Mouse (Mus musculus): ENCODE results near the gene Olfr374.

Gene Olfr374

GRCm38 (mm10) chr8:72135446-72136301, 28.8 kb downstream of the Olfr374 start:
- DNase-seq (ENCODE audit: low spot score), result peak; percentile 60

- peak; percentile 90 for DNase-seq (ENCODE audit: low spot score)
Measured at GRCm38 (mm10) chr8:72136302-72136978, 29.6 kb downstream of the Olfr374 start.

- DNase-seq (ENCODE audit: low spot score), result no peak
Measured at GRCm38 (mm10) chr8:72137431-72137830, 30.6 kb downstream of the Olfr374 start.

GRCm38 (mm10) chr8:72138456-72138855, 31.6 kb downstream of the Olfr374 start:
- DNase-seq (ENCODE audit: low spot score), result no peak

GRCm38 (mm10) chr8:72143256-72143824, 36.5 kb downstream of the Olfr374 start:
- DNase-seq (ENCODE audit: low spot score), result no peak

- DNase-seq (ENCODE audit: low spot score), result no peak
Measured at GRCm38 (mm10) chr8:72144345-72144975, 37.6 kb downstream of the Olfr374 start.

- no peak for DNase-seq (ENCODE audit: low spot score)
Measured at GRCm38 (mm10) chr8:72145511-72145910, 38.7 kb downstream of the Olfr374 start.

- no peak for DNase-seq (ENCODE audit: low spot score)
Measured at GRCm38 (mm10) chr8:72146056-72146455, 39.2 kb downstream of the Olfr374 start.

GRCm38 (mm10) chr8:72146556-72146955, 39.7 kb downstream of the Olfr374 start:
- no peak for DNase-seq (ENCODE audit: low spot score)

GRCm38 (mm10) chr8:72147266-72147665, 40.4 kb downstream of the Olfr374 start:
- DNase-seq (ENCODE audit: low spot score), result no peak

GRCm38 (mm10) chr8:72149056-72149455, 42.2 kb downstream of the Olfr374 start:
- no peak for DNase-seq (ENCODE audit: low spot score)

- no peak for DNase-seq (ENCODE audit: low spot score)
Measured at GRCm38 (mm10) chr8:72151418-72152078, 44.7 kb downstream of the Olfr374 start.

- no peak for DNase-seq (ENCODE audit: low spot score)
Measured at GRCm38 (mm10) chr8:72153382-72153781, 46.5 kb downstream of the Olfr374 start.

GRCm38 (mm10) chr8:72158096-72158495, 51.3 kb downstream of the Olfr374 start:
- no peak for DNase-seq (ENCODE audit: low spot score)

- DNase-seq (ENCODE audit: low spot score), result no peak
Measured at GRCm38 (mm10) chr8:72158726-72159125, 51.9 kb downstream of the Olfr374 start.

GRCm38 (mm10) chr8:72160007-72160406, 53.2 kb downstream of the Olfr374 start:
- no peak for DNase-seq (ENCODE audit: low spot score)

- peak; percentile 100 for DNase-seq (ENCODE audit: low spot score)
Measured at GRCm38 (mm10) chr8:72160707-72161697, 54.2 kb downstream of the Olfr374 start, which contains the start of gene Rab8a. TSS of gene Rab8a (plus strand) at chr8:72161200.

- DNase-seq (ENCODE audit: low spot score), result no peak
Measured at GRCm38 (mm10) chr8:72162821-72163220, 56.0 kb downstream of the Olfr374 start.

Measured in embryo, embryonic 10 days (tissue).